Mouse (Mus musculus): ENCODE measurements at regions not wholly inside any gene's neighbourhood (a gene's known extent, or its start where the extent isn't known, plus 50 kb on each side); places are given as distances from the start of the nearest gene placed in this dataset.
"Not testable (repeated sequence)": the region's sequence is repeated elsewhere in the genome, so short reads cannot be mapped to it uniquely, and the experiment has no call there.

GRCm38 (mm10) chr15:52406156-52406885, 1478.4 kb upstream of the Gm7489 start:
- no peak for DNase-seq (ENCODE audit: low spot score)

DNA sequence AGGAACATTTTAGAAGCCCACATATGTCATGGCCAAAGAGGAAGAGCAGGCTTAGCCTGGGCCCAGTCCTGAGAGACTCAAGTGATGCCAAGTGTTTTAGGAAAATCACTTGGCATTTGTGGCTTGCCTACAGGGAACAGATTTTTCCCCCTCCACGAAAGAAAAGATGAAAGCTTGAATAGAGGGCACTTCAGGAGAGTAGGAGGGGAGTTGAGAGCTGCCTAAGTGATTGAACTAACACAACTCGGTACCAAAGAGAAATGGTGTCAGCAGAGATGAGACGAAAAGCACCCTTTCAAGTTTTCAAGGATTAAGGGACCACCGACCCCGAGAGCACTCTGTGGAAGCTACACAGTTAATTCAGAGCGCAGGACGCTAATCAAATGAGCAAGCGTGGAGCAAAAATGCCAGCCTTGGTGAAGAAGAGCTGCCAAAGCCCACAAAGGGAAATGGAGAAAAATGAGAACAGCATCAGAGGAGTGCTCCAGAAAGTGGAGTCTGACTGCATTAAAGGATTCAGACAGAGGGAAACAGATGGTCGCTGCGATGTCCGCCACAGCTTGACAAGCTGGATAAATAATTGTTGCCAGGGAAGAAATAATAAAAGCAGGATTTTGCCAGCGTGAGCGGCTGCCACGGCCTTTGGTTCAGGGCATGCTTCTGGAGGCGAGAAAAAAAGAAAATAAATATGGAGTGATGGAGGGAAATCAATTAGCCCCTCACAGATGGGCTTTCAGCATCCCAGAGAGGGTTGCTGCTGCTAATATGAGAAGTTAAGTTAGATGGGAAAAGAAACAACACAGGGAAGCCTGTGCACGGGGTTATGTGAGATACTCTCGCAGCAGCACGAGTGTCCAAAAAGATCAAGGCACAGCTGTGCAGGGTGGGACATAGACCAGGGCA, 1471.6 kb upstream of the Gm7489 start:
- no peak for DNase-seq (ENCODE audit: low spot score)

- no peak for DNase-seq (ENCODE audit: low spot score)
Observed at GRCm38 (mm10) chr15:52425976-52426375, 1458.7 kb upstream of the Gm7489 start.

GRCm38 (mm10) chr15:52430491-52431158, 1454.1 kb upstream of the Gm7489 start:
- no peak for DNase-seq (ENCODE audit: low spot score)

GRCm38 (mm10) chr15:52433639-52434038, 1451.1 kb upstream of the Gm7489 start:
- DNase-seq (ENCODE audit: low spot score): no peak

DNA sequence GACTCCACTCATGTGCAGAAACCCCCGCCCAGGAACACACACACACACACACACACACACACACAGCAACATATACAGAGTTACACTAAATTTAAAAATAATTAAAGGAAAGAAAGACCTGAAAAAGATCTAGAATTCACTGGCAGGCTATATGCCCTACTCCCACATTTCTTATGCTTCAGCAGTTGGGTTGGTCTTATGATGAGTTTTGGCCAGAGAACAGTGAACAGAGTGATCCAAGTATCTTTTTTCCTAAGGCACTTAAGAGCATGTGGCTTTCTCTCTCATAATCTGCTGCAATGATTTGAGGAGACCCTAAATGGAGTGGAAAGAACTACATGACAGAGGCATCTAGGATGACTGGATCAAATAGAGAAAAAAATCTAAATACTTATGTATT, 1446.3 kb upstream of the Gm7489 start:
- no peak for DNase-seq (ENCODE audit: low spot score)

- DNase-seq (ENCODE audit: low spot score): peak; percentile 84
Observed at GRCm38 (mm10) chr15:52458782-52459181, 1425.9 kb upstream of the Gm7489 start.

- no peak for DNase-seq (ENCODE audit: low spot score)
Observed at GRCm38 (mm10) chr15:52459315-52459714, 1425.4 kb upstream of the Gm7489 start.

- no peak for DNase-seq (ENCODE audit: low spot score)
Observed at GRCm38 (mm10) chr15:52464226-52465138, 1420.2 kb upstream of the Gm7489 start.

DNA sequence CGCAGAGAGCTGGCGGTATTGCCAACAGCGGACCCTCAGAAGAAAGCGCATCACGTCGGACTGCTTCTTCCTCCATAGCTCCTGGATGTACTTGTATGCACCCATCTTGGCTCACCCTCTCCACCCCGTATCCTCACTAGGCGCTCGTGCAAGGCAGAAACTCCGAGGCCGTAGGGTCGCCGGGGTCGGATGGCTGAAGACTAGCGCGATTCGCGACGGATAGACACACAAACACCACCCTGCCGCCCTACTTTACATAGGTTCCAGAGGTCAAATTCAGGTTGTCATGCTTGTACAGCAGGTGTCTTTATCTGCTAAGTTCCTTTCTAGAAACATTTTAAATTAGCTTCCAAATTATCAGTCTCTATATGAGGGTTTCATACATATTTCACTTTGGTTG, 1406.6 kb upstream of the Gm7489 start:
- not testable (repeated sequence) for DNase-seq (ENCODE audit: low spot score)

DNA sequence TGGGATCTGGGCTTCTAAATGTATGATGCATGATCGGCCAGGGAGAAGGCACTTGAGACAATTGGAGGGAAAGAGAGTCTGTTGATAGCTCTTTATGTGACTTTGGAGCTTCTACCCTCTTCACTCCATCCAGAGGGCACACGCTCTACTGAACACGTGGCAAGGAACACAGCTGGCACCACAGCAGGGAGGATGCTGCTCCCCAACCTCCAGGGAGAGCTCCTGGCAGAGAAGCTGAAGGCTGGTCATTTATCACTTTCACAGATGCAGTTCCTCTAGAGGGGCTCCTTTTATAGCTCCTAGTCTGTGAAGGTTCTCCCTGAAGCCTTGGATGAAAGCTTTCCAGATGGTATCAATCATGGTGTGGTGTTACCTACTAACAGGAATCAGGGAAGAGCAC, 1403.9 kb upstream of the Gm7489 start:
- no peak for DNase-seq (ENCODE audit: low spot score)

- DNase-seq (ENCODE audit: low spot score): no peak
Observed at GRCm38 (mm10) chr15:52483598-52484165, 1401.0 kb upstream of the Gm7489 start.

DNA sequence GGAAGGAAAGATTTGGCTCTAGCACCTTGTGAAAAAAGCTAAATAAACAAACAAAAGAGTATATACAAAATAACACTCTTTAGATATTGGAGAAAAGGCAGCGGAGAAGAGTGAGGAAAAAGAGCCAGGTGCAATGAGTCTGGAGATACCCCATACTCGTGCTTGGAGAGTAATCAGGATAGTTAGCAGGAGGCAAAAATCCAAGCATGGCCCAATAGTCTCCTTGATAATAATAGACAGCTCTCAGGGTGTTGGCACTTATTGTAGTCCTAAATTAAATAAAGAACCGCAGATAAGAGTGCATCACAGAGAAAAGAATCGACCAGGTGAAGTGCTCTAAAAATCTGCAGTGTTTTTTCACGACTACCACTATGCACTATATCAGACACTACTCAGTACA, 1400.4 kb upstream of the Gm7489 start:
- no peak for DNase-seq (ENCODE audit: low spot score)

GRCm38 (mm10) chr15:52505278-52505831, 1379.4 kb upstream of the Gm7489 start:
- no peak for DNase-seq (ENCODE audit: low spot score)

GRCm38 (mm10) chr15:52506930-52507329, 1377.8 kb upstream of the Gm7489 start:
- peak; percentile 76 for DNase-seq (ENCODE audit: low spot score)

GRCm38 (mm10) chr15:52508609-52509008, 1376.1 kb upstream of the Gm7489 start:
- DNase-seq (ENCODE audit: low spot score): no peak

DNA sequence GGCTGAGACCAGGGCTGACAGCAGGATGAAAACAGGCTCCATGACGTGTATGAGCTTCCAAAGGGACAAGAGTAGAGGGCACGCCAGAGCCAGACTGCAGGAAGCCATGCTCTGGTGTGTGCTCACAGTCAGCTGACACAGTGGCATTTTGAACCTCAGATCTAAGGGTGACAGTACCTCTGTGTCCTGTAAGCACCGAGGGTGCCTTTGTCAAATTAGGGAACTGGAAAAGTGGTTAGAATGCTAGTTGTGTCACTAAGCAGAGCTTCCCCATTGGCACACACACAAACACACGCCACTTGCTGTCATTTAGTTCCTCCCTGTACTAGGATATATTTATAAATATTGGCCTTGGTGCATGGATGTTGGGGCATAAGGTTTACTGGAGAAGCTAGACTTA, 1374.6 kb upstream of the Gm7489 start:
- DNase-seq (ENCODE audit: low spot score): no peak

DNA sequence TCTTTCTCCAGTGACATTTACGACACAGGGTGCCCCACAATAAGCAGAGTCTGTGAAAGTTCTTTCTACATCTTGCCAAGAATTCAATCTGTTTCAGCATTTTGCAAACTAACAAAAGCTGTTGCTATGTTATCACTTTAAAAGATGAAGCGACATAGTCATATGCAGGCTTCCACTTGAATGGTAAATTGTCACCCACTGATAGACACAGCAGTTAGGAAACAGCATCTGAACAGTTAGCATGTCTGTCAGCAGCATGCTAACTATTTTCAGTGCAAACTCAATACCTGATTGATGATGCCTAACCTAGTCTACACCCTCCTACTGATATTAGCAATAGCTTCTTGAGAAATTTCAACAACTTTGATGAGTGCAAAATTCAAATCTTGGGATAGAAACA, 1348.1 kb upstream of the Gm7489 start:
- DNase-seq (ENCODE audit: low spot score): no peak

- no peak for DNase-seq (ENCODE audit: low spot score)
Observed at GRCm38 (mm10) chr15:52558682-52559081, 1326.0 kb upstream of the Gm7489 start.

- no peak for DNase-seq (ENCODE audit: low spot score)
Observed at GRCm38 (mm10) chr15:52564078-52564477, 1320.6 kb upstream of the Gm7489 start.

GRCm38 (mm10) chr15:52565449-52565851, 1319.3 kb upstream of the Gm7489 start:
- DNase-seq (ENCODE audit: low spot score): no peak

Data from testis, postnatal 10 days (tissue).